Mouse (Mus musculus) MEL (cell line): ENCODE data around the gene Endog. TPM values are rescaled to one million over a fixed set of nuclear protein-coding genes. Genes with fewer than 3 reads are reported as not detected.
A peak's percentile ranks its signal among the peaks of the same experiment; 100 is the strongest.

Experiments used
- DNase-seq: peaks from one replicate; pipeline ENCODE4 v3.0.0; 2011; ENCODE audit warnings: low read depth, low spot score
- H3K27ac ChIP-seq: 2 replicates; pipeline ENCODE4 v1.5.1; 2012; ENCODE audit warnings: low read depth, mild to moderate bottlenecking, control low read depth, low read length, moderate library complexity; ENCODE audit not compliant: control insufficient read depth
- H3K27me3 ChIP-seq, 2 experiments: fragments of 150-350 bp in 1 of 2; sonication (generic) in 1 of 2; 2 replicates each; pipeline ENCODE4 v1.6.1; 2012; ENCODE audit warnings: low read length in 2 of 2, mild to moderate bottlenecking in 2 of 2, improper control_type of control experiment in 1 of 2, moderate library complexity in 1 of 2; ENCODE audit not compliant: insufficient read depth in 2 of 2, control insufficient read depth in 1 of 2
- H3K36me3 ChIP-seq, 2 experiments: 2 replicates each; pipeline ENCODE4 v1.6.1; 2012 to 2014; ENCODE audit warnings: low read length in 2 of 2, improper control_type of control experiment in 1 of 2, inconsistent platforms in 1 of 2, mild to moderate bottlenecking in 1 of 2; ENCODE audit not compliant: insufficient read depth in 2 of 2, control insufficient read depth in 1 of 2
- H3K4me1 ChIP-seq, 2 experiments: fragments of 150-350 bp in 1 of 2; sonication (generic) in 1 of 2; 2 replicates each; pipeline ENCODE4 v1.6.1; 2012; ENCODE audit warnings: low read length in 2 of 2, improper control_type of control experiment in 1 of 2, mild to moderate bottlenecking in 1 of 2; ENCODE audit not compliant: insufficient read depth in 2 of 2, control insufficient read depth in 1 of 2
- H3K4me3 ChIP-seq, 2 experiments: fragments of 150-350 bp in 1 of 2; sonication (generic) in 1 of 2; 2 replicates each; pipeline ENCODE4 v1.5.1; 2012; ENCODE audit warnings: low read depth in 2 of 2, low read length in 2 of 2, mild to moderate bottlenecking in 2 of 2, moderate library complexity in 2 of 2, control low read depth in 1 of 2, improper control_type of control experiment in 1 of 2; ENCODE audit not compliant: control insufficient read depth in 1 of 2, insufficient read depth in 1 of 2
- H3K79me2 ChIP-seq: 2 replicates; pipeline ENCODE4 v1.6.1; 2012; ENCODE audit warnings: mild to moderate bottlenecking, low read length, moderate library complexity; ENCODE audit not compliant: control insufficient read depth, poor library complexity, insufficient read depth
- H3K9ac ChIP-seq: 2 replicates; pipeline ENCODE4 v1.6.1; 2012; ENCODE audit warnings: low read depth, mild to moderate bottlenecking, control low read depth, low read length, moderate library complexity; ENCODE audit not compliant: control insufficient read depth, poor library complexity, severe bottlenecking
- H3K9me3 ChIP-seq: fragments of 150-350 bp; sonication (generic); replicated peaks from 2 replicates; pipeline ENCODE4 v1.6.1; 2012; ENCODE audit warnings: mild to moderate bottlenecking, low read length, improper control_type of control experiment, moderate library complexity; ENCODE audit not compliant: insufficient read depth
- CHD1 ChIP-seq: IDR thresholded peaks from 2 replicates; pipeline ENCODE4 v1.6.1; 2012; ENCODE audit warnings: low read depth, mild to moderate bottlenecking, inconsistent platforms, low read length, improper control_type of control experiment
- CTCF ChIP-seq, 3 experiments: IDR thresholded peaks in 2 of 3; conservative IDR thresholded peaks in 1 of 3; 2 replicates each; pipeline ENCODE4 v1.5.1; 2011 to 2012; ENCODE audit warnings: low read length in 3 of 3, low read depth in 2 of 3, mild to moderate bottlenecking in 2 of 3, improper control_type of control experiment in 1 of 3, inconsistent platforms in 1 of 3, mixed read lengths in 1 of 3, moderate library complexity in 1 of 3; ENCODE audit not compliant: control insufficient read depth in 1 of 3, insufficient read depth in 1 of 3, poor library complexity in 1 of 3, severe bottlenecking in 1 of 3
- EP300 ChIP-seq, 2 experiments: IDR thresholded peaks; 2 replicates each; pipeline ENCODE4 v1.6.1; 2011; ENCODE audit warnings: improper control_type of control experiment in 2 of 2, low read length in 2 of 2, low read depth in 1 of 2, mild to moderate bottlenecking in 1 of 2
- ETS1 ChIP-seq: IDR thresholded peaks from 2 replicates; pipeline ENCODE4 v1.6.1; 2012; ENCODE audit warnings: low read depth, mild to moderate bottlenecking, inconsistent platforms, low read length, improper control_type of control experiment, moderate library complexity
- GABPA ChIP-seq: IDR thresholded peaks from 2 replicates; pipeline ENCODE4 v1.6.1; 2012; ENCODE audit warnings: low read depth, mild to moderate bottlenecking, inconsistent platforms, low read length, improper control_type of control experiment, moderate library complexity
- GATA1 ChIP-seq: IDR thresholded peaks from 2 replicates; pipeline ENCODE4 v1.6.1; 2011; ENCODE audit warnings: low read depth, low read length, improper control_type of control experiment
- JUND ChIP-seq: IDR thresholded peaks from 2 replicates; pipeline ENCODE4 v1.6.1; 2011; ENCODE audit warnings: low read depth, mild to moderate bottlenecking, improper control_type of control experiment, low read length
- KAT2A ChIP-seq: conservative IDR thresholded peaks from 2 replicates; pipeline ENCODE4 v1.6.1; 2012; ENCODE audit warnings: low read depth, low read length, improper control_type of control experiment, inconsistent platforms
- MAX ChIP-seq: IDR thresholded peaks from 2 replicates; pipeline ENCODE4 v1.6.1; 2011; ENCODE audit warnings: low read length, improper control_type of control experiment
- MAZ ChIP-seq: IDR thresholded peaks from 2 replicates; pipeline ENCODE4 v1.6.1; 2012; ENCODE audit warnings: low read depth, mild to moderate bottlenecking, inconsistent platforms, low read length, improper control_type of control experiment
- MEF2A ChIP-seq: IDR thresholded peaks from 2 replicates; pipeline ENCODE4 v1.6.1; 2014; ENCODE audit warnings: low read depth, mild to moderate bottlenecking, inconsistent platforms, low read length, improper control_type of control experiment; ENCODE audit not compliant: poor library complexity, insufficient replicate concordance, severe bottlenecking; ENCODE audit errors: extremely low read depth
- MXI1 ChIP-seq: IDR thresholded peaks from 2 replicates; pipeline ENCODE4 v1.6.1; 2011; ENCODE audit warnings: mild to moderate bottlenecking, low read depth, low read length, improper control_type of control experiment
- MYC ChIP-seq: IDR thresholded peaks from 2 replicates; pipeline ENCODE4 v1.6.1; 2011; ENCODE audit warnings: low read depth, mild to moderate bottlenecking, low read length, improper control_type of control experiment, moderate library complexity
- POLR2AphosphoS5 ChIP-seq: IDR thresholded peaks from 2 replicates; pipeline ENCODE4 v1.6.1; 2012; ENCODE audit warnings: low read depth, borderline replicate concordance, mild to moderate bottlenecking, inconsistent platforms, low read length, moderate library complexity, mixed read lengths
- RCOR1 ChIP-seq: IDR thresholded peaks from 2 replicates; pipeline ENCODE4 v1.6.1; 2012; ENCODE audit warnings: low read depth, mild to moderate bottlenecking, inconsistent platforms, low read length, improper control_type of control experiment
- SIN3A ChIP-seq: IDR thresholded peaks from 2 replicates; pipeline ENCODE4 v1.6.1; 2012; ENCODE audit warnings: low read length, improper control_type of control experiment, inconsistent platforms
- SMC3 ChIP-seq: IDR thresholded peaks from 2 replicates; pipeline ENCODE4 v1.6.1; 2011; ENCODE audit warnings: low read depth, low read length, improper control_type of control experiment
- TAL1 ChIP-seq: IDR thresholded peaks from 2 replicates; pipeline ENCODE4 v1.6.1; 2012; ENCODE audit warnings: mild to moderate bottlenecking, inconsistent platforms, low read length, moderate library complexity, mixed read lengths
- TCF12 ChIP-seq: IDR thresholded peaks from 2 replicates; pipeline ENCODE4 v1.6.1; 2014; ENCODE audit warnings: low read depth, mild to moderate bottlenecking, inconsistent platforms, low read length, improper control_type of control experiment, moderate library complexity
- ZC3H11A ChIP-seq: IDR thresholded peaks from 2 replicates; pipeline ENCODE4 v1.6.1; 2012; ENCODE audit warnings: low read depth, mild to moderate bottlenecking, inconsistent platforms, low read length, improper control_type of control experiment
- ZKSCAN1 ChIP-seq: IDR thresholded peaks from 2 replicates; pipeline ENCODE4 v1.6.1; 2012; ENCODE audit warnings: low read depth, mild to moderate bottlenecking, inconsistent platforms, low read length, improper control_type of control experiment, moderate library complexity
- ZNF384 ChIP-seq: IDR thresholded peaks from 2 replicates; pipeline ENCODE4 v1.6.1; 2012; ENCODE audit warnings: low read depth, mild to moderate bottlenecking, inconsistent platforms, low read length, improper control_type of control experiment
- polyA plus RNA-seq, 2 experiments: library from polyadenylated mRNA; stranded (reverse) in 1 of 2; unstranded in 1 of 2; fragments of >175 nt in 1 of 2; fragments of >200 nt in 1 of 2; gene quantifications; 2 replicates each; pipeline versions ENCODE4 v1.2.1 to v1.2.4; 2012; ENCODE audit warnings: low replicate concordance in 2 of 2, low read depth in 1 of 2; ENCODE audit not compliant: insufficient read length in 2 of 2, insufficient read depth in 1 of 2, missing spikeins in 1 of 2
- total RNA-seq: library from RNA; depleted of rRNA; stranded (reverse); fragments of 300-350 nt; gene quantifications from 2 replicates; pipeline ENCODE4 v1.2.3, GENCODE M21; 2012

Endog gene
- total and polyA plus RNA-seq, 3 experiments, result 19.4 to 27.2 TPM; not detected in 1

GRCm38 (mm10) chr2:30134928-30135620, 36.2 kb upstream of the Endog start:
- Histone ChIP-seq H3K4me3 (peak overlapping the region; percentile 66 to 74), H3K9me3 (no peaks in the 10 kb centered on the region), H3K79me2 (peaks cover 9% of the 10 kb centered on the region), H3K27me3 (no peaks in the 10 kb centered on the region), H3K36me3 (peaks cover 0 to 8% of the 10 kb centered on the region in 2 experiments; a peak in 2 of 4 replicates), H3K9ac (peak overlapping the region; percentile 76), H3K4me1 (peaks cover 2 to 11% of the 10 kb centered on the region in 2 experiments; a peak in 2 of 4 replicates), H3K27ac (peak overlapping the region; percentile 36)
- TF ChIP-seq RCOR1, result no peak
- no peak for TF ChIP-seq GATA1
- no peak for TF ChIP-seq CHD1
- no peak for TF ChIP-seq MAZ
- TF ChIP-seq ZNF384, result no peak
- peak; percentile 41 for TF ChIP-seq MXI1
- TF ChIP-seq MEF2A, result no peak
- no peak for TF ChIP-seq ZKSCAN1
- no peak for TF ChIP-seq MAX
- TF ChIP-seq ETS1, result 0 out of 2 replicates have a peak, but pooled peaks have one; percentile 8
- 0 out of 2 replicates have a peak, but pooled peaks have one; percentile 21 for TF ChIP-seq TCF12
- TF ChIP-seq MYC, result no peak
- no peak for TF ChIP-seq SMC3
- no peak for TF ChIP-seq JUND
- TF ChIP-seq GABPA, result no peak
- TF ChIP-seq ZC3H11A, result no peak
- no peak for TF ChIP-seq POLR2AphosphoS5
- peak in 1 of 2 experiments; percentile 33; a peak in 2 of 4 replicates for TF ChIP-seq EP300 (IDR thresholded peaks at IDR 0.05; ENCODE audit: low read depth in 1 of 2, low read length in 2 of 2)
- no peak for TF ChIP-seq KAT2A
- no peak for TF ChIP-seq CTCF (IDR thresholded peaks at IDR 0.05 in 2 of 3, conservative IDR thresholded peaks at IDR 0.05 in 1 of 3; ENCODE audit: control insufficient read depth in 1 of 3, insufficient read depth in 1 of 3, low read depth in 2 of 3, low read length in 3 of 3, poor library complexity in 1 of 3, severe bottlenecking in 1 of 3)
- TF ChIP-seq SIN3A, result peak; percentile 60
- TF ChIP-seq TAL1, result peak; percentile 41; the same call in 1 of the 2 replicates
- peak; percentile 74 for DNase-seq
